Mouse (Mus musculus) stomach, postnatal 0 days (tissue): ENCODE measurements at regions not wholly inside any gene's neighbourhood (a gene's known extent, or its start where the extent isn't known, plus 50 kb on each side); places are given as distances from the start of the nearest gene placed in this dataset.

Experiments used
- ATAC-seq: fragments of 200-750 bp; cut with Nextera tagmentation; 2 replicates; pipeline ENCODE4 v1.8.0; 2017; ENCODE audit not compliant: low FRiP score, low TSS enrichment
- DNase-seq: peaks from one replicate; pipeline ENCODE4 v3.0.0-alpha.2; 2016; ENCODE audit warnings: low spot score
- H3K27ac ChIP-seq: fragments of 300-500 bp; sonication (generic); replicated peaks from 2 replicates; pipeline ENCODE4 v1.5.1; 2014; ENCODE audit warnings: mild to moderate bottlenecking, control low read depth
- H3K27me3 ChIP-seq: fragments of 300-500 bp; sonication (generic); 2 replicates; pipeline ENCODE4 v1.6.1; 2014; ENCODE audit warnings: low read length; ENCODE audit not compliant: control insufficient read depth, insufficient read depth
- H3K36me3 ChIP-seq: fragments of 300-500 bp; sonication (generic); 2 replicates; pipeline ENCODE4 v1.6.1; 2014; ENCODE audit warnings: low read length, mixed read lengths; ENCODE audit not compliant: control insufficient read depth, insufficient read depth
- H3K4me1 ChIP-seq: fragments of 300-500 bp; sonication (generic); replicated peaks from 2 replicates; pipeline ENCODE4 v1.6.1; 2014; ENCODE audit warnings: antibody characterized with exemption; ENCODE audit not compliant: control insufficient read depth, insufficient read depth
- H3K4me2 ChIP-seq: fragments of 300-500 bp; sonication (generic); replicated peaks from 2 replicates; pipeline ENCODE4 v1.6.1; 2014; ENCODE audit warnings: low read depth, mild to moderate bottlenecking, control low read depth, moderate library complexity
- H3K4me3 ChIP-seq: fragments of 300-500 bp; sonication (generic); 2 replicates; pipeline ENCODE4 v1.5.1; 2014; ENCODE audit warnings: low read depth, low read length, control low read depth
- H3K9ac ChIP-seq: fragments of 300-500 bp; sonication (generic); 2 replicates; pipeline ENCODE4 v1.6.1; 2014; ENCODE audit warnings: mild to moderate bottlenecking, low read length, control low read depth, mixed read lengths
- H3K9me3 ChIP-seq: fragments of 300-500 bp; sonication (generic); 2 replicates; pipeline ENCODE4 v1.6.1; 2016; ENCODE audit warnings: low read length; ENCODE audit not compliant: control insufficient read depth
- CTCF ChIP-seq: IDR thresholded peaks from 2 replicates; pipeline ENCODE4 v1.5.1; 2016; ENCODE audit warnings: antibody characterized with exemption, low read depth, mild to moderate bottlenecking, moderate library complexity
- EP300 ChIP-seq: optimal IDR thresholded peaks from 2 replicates; pipeline ENCODE3; 2016; ENCODE audit warnings: antibody characterized with exemption
- WGBS: fragments of 180-500 bp; shearing (Covaris S2); extraction: QIAGEN DNeasy Blood & Tissue Kit; methylation state at CpG from one replicate; pipeline ENCODE4 v1.1.7; 2014; 5-methylcytosine and 5-hydroxymethylcytosine counted together

DNA sequence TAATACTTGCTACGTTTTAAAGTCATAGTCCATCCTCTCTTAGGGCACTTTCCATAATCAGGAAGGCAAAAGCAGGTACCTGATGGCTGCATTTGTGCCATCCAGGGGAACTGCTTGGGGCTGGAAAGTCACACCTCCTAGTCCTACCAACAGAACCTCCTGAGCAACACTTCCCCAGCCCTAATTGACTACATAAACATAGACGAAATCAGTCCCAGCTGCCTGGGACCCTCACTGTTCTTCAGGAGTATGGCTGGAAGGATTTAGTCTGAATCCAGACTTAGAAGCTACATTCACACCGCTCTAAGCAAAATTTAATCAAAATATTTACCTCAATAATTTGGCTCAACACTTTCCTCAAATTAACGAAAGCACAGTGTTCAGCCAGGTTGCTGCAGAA is 205.2 kb upstream of the Veph1 start:
- Histone ChIP-seq H3K9ac (no peak overlapping the region), H3K4me2 (no peak overlapping the region), H3K9me3 (no peaks in the 10 kb centered on the region), H3K4me1 (no peaks in the 10 kb centered on the region), H3K27me3 (no peaks in the 10 kb centered on the region), H3K36me3 (no peaks in the 10 kb centered on the region), H3K4me3 (no peak overlapping the region), H3K27ac (no peak overlapping the region)
- 78% methylated on average over 4 of the region's 4 CpGs for WGBS
- no peak for ATAC-seq
- no peak for DNase-seq
- TF ChIP-seq CTCF: no peak
- no peak for TF ChIP-seq EP300

DNA sequence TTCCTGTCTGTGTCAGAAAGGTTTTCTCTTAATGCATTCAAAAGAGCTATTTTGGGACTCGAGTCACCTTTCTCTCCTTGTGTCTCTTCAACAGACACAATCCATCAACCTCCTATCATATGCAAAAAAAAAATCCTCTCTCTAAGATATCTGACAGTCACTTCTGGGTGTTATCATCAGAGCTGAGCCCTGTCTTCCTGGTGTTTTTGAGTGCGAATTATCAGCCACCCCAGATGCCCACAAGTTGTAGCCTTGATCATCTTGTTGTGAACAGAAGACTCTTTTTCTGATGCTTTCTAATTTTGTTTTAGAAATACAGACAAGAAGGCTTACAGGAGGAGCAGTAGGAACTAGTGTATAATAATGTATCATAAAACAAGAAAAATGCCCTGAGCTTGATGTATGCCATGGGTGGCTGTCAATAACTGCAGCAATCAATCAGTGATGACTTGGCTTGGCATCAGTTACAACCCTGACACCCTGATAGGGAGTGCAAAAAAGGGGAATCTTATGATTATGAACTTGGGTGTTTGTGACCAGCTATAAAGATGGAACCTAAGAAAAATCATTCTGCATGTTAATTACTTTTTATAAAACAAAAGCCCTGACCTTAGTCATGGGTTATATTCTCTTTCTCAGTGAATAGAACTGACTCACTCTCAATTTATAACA is 197.9 kb upstream of the Veph1 start:
- H3K27ac ChIP-seq: no peak overlapping the region
- no peaks in the 10 kb centered on the region for H3K27me3 ChIP-seq
- no peaks in the 10 kb centered on the region for H3K9me3 ChIP-seq
- ATAC-seq (no peak), DNase-seq (no peak)
- H3K9ac ChIP-seq: no peak overlapping the region
- 44% methylated on average over 2 of the region's 2 CpGs for WGBS
- no peaks in the 10 kb centered on the region for H3K4me1 ChIP-seq
- no peak overlapping the region for H3K4me3 ChIP-seq
- TF ChIP-seq EP300 (no peak), CTCF (no peak)
- H3K36me3 ChIP-seq: no peaks in the 10 kb centered on the region
- H3K4me2 ChIP-seq: no peak overlapping the region

DNA sequence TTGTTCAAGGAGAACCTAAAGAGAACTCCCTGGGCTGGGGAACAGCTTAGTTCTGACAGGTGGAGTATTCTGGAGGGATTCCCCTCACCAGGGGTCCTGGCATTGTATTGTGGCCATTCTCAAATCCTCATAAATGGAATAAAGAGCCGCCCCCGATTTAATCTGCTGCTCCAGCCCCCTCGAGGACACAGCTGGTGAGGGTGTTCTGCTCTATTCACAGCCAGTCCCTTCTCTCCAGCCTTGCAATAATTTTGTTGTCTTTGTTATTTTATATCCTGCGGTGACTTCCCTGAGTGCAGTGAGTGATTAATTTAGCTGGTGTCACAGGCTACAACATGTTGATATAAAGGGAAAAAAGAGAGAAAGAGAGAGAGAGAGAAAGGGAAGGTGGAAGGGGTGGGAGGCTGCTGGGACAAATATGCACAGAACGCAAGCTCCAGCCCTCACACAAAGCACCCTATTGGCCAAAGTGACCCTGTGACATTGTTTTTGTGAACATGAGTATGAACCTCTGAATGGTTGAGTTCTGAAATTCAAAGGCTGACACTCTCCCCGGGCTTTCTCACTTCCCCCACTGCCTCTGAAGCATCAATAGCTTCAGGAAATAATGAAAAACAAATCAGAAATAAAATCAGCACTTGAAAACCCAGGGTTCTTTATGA is 194.2 kb upstream of the Veph1 start:
- Histone ChIP-seq H3K9me3 (no peaks in the 10 kb centered on the region), H3K4me2 (no peak overlapping the region), H3K4me3 (no peak overlapping the region), H3K27me3 (no peaks in the 10 kb centered on the region), H3K36me3 (no peaks in the 10 kb centered on the region), H3K9ac (no peak overlapping the region), H3K4me1 (no peaks in the 10 kb centered on the region), H3K27ac (no peak overlapping the region)
- 37% methylated on average over 6 of the region's 6 CpGs for WGBS
- DNase-seq (no peak), ATAC-seq (no peak)
- TF ChIP-seq CTCF (no peak), EP300 (no peak)

DNA sequence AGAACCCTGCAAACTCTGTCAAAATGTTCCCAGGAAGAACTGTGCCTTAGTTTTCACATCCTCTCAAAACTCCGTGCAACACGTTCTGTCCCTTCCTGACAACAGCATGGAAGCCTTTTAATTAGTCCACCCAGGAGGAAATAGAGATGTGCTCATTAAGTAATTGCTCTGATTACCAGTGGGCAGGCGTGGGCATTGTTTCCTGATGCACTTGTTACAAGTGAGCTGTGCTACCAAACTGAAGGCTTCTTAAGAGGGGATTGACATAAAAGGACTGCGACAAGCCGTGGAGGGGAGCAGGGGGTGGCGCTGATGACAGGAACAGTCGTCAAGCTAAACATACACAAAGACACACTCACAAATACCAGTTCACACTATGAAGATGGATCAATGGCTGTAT is 192.1 kb upstream of the Veph1 start:
- ATAC-seq (no peak), DNase-seq (no peak)
- H3K9me3 ChIP-seq: no peaks in the 10 kb centered on the region
- no peak overlapping the region for H3K9ac ChIP-seq
- no peaks in the 10 kb centered on the region for H3K27me3 ChIP-seq
- no peaks in the 10 kb centered on the region for H3K4me1 ChIP-seq
- TF ChIP-seq CTCF: no peak
- no peak for TF ChIP-seq EP300
- H3K36me3 ChIP-seq: no peaks in the 10 kb centered on the region
- 77% methylated on average over 7 of the region's 7 CpGs for WGBS
- no peak overlapping the region for H3K4me2 ChIP-seq
- no peak overlapping the region for H3K27ac ChIP-seq
- no peak overlapping the region for H3K4me3 ChIP-seq

DNA sequence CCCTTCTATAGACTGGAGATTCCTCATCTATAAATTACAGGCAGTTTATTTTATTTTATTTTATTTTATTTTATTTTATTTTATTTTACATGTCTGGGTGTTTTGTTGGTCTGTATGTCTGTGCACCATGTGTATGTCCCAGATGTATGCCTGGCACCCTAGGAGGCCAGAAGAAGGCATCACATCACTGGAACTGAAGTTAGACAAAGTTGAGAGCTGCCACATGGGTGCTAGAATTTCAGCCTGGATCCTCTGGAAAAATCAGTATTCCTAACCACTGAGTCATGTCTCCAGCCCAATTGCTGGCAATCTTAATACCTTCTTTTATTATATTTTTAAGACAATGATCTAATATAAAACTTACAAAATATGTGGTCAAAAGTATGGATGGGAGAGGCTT is 190.0 kb upstream of the Veph1 start:
- DNase-seq: no peak
- Histone ChIP-seq H3K9me3 (no peaks in the 10 kb centered on the region), H3K4me3 (no peak overlapping the region), H3K4me2 (no peak overlapping the region), H3K36me3 (no peaks in the 10 kb centered on the region), H3K27me3 (no peaks in the 10 kb centered on the region), H3K27ac (no peak overlapping the region), H3K4me1 (no peaks in the 10 kb centered on the region), H3K9ac (no peak overlapping the region)
- no peak for TF ChIP-seq CTCF
- no peak for TF ChIP-seq EP300
- ATAC-seq: no peak

DNA sequence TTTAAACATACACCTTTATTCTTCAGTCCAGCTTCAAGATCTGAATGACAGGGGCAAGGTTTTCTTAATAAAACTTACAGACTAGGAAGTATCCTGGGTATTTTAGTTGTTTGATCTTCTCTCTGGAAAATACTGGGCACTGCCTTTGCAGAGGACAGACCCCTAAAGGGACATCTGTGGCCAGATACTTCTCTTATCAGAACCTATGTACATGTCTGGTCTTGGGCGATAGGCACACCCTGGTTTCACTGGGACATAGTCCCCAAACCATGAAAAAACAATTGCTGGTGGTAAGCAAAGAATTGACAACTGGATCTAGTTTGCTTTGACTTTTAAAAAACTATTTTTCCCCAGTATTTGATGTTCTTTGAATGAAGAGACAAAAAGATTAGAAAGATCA is 189.5 kb upstream of the Veph1 start:
- Histone ChIP-seq H3K36me3 (no peaks in the 10 kb centered on the region), H3K4me2 (no peak overlapping the region), H3K4me1 (no peaks in the 10 kb centered on the region), H3K9me3 (no peaks in the 10 kb centered on the region), H3K4me3 (no peak overlapping the region), H3K9ac (no peak overlapping the region), H3K27ac (no peak overlapping the region), H3K27me3 (no peaks in the 10 kb centered on the region)
- TF ChIP-seq EP300 (no peak), CTCF (no peak)
- DNase-seq (no peak), ATAC-seq (no peak)
- WGBS: 78% methylated on average over 1 of the region's 1 CpGs
